Mouse (Mus musculus): ENCODE data around the gene Ttc27.

GRCm38 (mm10) chr17:74846031-74846891 is 128.7 kb downstream of the Ttc27 start:
- no peak for TF ChIP-seq CTCF (conservative IDR thresholded peaks at IDR 0.05; ENCODE audit: insufficient read depth, insufficient read length, low read depth, low read length)
- no peak for TF ChIP-seq POLR2A (IDR thresholded peaks at IDR 0.05; ENCODE audit: low read depth, low read length)
